Mouse (Mus musculus) left cerebral cortex, adult 2 months (tissue): Measurements from ENCODE around the gene Klhl36. TPM values are rescaled to one million over a fixed set of nuclear protein-coding genes. Genes with fewer than 3 reads are reported as not detected.

Source experiments
- DNase-seq, 2 experiments: peaks; one replicate each; pipeline ENCODE4 v3.0.0; 2021 to 2022; ENCODE audit warnings: low spot score in 2 of 2, mixed read lengths in 1 of 2; ENCODE audit errors: extremely low spot score in 1 of 2
- H3K27ac ChIP-seq: fragments of 200-600 bp; 2 replicates; pipeline ENCODE4 v1.8.1; 2022
- H3K4me3 ChIP-seq: fragments of 200-600 bp; 2 replicates; pipeline ENCODE4 v1.8.1; 2022
- CTCF ChIP-seq: fragments of 200-600 bp; IDR thresholded peaks from 2 replicates; pipeline ENCODE4 v1.8.1; 2022; ENCODE audit warnings: antibody characterized with exemption, mild to moderate bottlenecking, moderate library complexity
- intact Hi-C: fragments of 180-260 bp; cut with DNase I; formaldehyde crosslinking; loops from one replicate; pipeline ENCODE4 v1.15.1; 2025
- total RNA-seq, 2 experiments: library from RNA; stranded (reverse); gene quantifications; 2 replicates each; pipeline ENCODE4 v1.2.3; 2021

Klhl36 gene
- total RNA-seq, 2 experiments from 2014 or later, result 7.2 to 8.9 TPM

GRCm38 (mm10) chr8:119897069-119897468, 35.0 kb downstream of the Klhl36 start:
- intact Hi-C loops, result no loop called here
- no peak for TF ChIP-seq CTCF
- no peak overlapping the region for H3K4me3 ChIP-seq
- H3K27ac ChIP-seq, result no peak overlapping the region
- DNase-seq, result no peak

DNA sequence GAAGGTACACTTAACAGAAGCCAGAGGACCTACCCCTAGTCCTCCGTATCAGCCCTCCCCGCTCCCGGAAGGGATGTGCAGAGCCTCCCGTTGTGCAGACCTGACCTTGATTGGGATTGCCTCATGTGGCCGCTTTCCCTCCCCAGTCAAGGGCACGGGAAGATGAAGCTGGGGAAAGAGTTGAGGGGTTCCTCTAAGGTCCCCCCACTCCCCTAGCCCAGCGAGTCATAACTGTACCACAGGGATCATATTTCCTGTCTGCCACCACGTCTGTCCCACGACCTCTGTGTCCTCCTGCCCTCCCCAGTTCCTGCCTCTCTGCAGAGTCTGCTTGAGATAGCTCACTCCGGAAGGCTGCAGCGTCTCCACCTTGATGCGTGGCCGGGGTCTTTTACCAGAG, 35.9 kb downstream of the Klhl36 start:
- DNase-seq, result no peak
- Histone ChIP-seq H3K27ac (no peak overlapping the region), H3K4me3 (no peak overlapping the region)
- intact Hi-C loops, result no loop called here
- TF ChIP-seq CTCF, result no peak

DNA sequence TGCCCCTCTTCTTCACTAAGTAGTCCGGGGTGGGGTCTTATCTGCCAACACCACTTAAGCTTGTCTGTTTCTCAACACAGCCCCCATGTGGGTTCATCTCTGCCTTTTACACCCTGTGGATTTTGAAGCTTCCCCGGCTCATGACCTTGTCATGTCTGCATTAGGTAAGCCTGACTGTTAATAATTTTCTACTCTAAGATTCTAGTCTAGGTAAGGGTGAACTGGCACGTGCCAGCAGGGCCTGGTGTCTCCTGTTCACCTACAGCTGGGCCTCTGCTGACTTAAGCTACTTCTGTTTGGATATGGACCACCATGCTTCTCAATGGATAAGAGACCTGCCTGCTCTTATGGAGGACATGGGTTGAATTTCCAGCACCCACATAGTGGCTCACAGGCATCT, 39.3 kb downstream of the Klhl36 start:
- H3K27ac ChIP-seq, result no peak overlapping the region
- intact Hi-C loops, result no loop called here
- DNase-seq, result no peak
- H3K4me3 ChIP-seq, result no peak overlapping the region
- no peak for TF ChIP-seq CTCF

GRCm38 (mm10) chr8:119901952-119902351, 39.9 kb downstream of the Klhl36 start:
- no peak for DNase-seq
- H3K27ac ChIP-seq, result no peak overlapping the region
- H3K4me3 ChIP-seq, result no peak overlapping the region
- no peak for TF ChIP-seq CTCF
- intact Hi-C loops, result no loop called here

GRCm38 (mm10) chr8:119904323-119904911, 42.4 kb downstream of the Klhl36 start:
- no peak for TF ChIP-seq CTCF

DNA sequence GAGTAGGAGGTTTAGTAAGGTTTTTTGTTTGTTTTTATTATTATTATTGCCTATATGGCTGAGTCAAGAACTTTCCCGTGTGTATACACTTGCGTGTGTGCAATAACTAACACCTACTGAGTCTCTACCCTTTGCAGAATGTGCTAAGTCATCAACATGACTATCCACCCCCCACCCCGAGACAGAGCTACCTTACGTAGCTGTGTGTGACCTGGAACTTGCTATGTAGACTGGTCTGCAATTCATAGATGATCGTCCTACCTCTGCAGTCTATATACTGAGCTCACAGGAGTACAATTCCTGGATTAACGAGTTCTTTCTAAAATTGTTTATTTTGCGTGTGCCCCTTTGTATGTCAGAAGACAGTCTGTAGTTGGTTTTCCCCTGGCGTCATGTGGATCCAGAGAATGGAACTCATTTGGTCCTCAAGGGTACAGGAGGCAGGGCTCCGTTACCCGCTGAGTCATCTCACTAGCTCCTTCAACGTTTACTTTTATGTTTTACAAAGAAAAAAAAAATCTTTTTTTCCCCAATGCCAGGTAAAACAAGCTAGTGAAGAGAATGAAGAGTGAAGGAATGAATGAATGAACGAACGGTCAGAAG, 48.0 kb downstream of the Klhl36 start, which contains the start of gene Usp10:
TSS of gene Usp10 (plus strand) at position 417 of the 603 bp plus-strand sequence.
- peak within 1 kb of the TSS; percentile 94 for H3K27ac ChIP-seq
- no peak for DNase-seq
- TF ChIP-seq CTCF, result no peak
- intact Hi-C loops, result loop anchor here (5.0 kb wide), 1 partner anchor 128 kb away; no protein-coding TSS in a partner anchor
- peak within 1 kb of the TSS; percentile 91 for H3K4me3 ChIP-seq

More at GRCm38 (mm10) chr8:119904323-119904911, 42.4 kb downstream of the Klhl36 start:
- intact Hi-C loops, result no loop called here
- Histone ChIP-seq H3K4me3 (no peak overlapping the region), H3K27ac (no peak overlapping the region)
- no peak for DNase-seq

- DNase-seq, result peak; percentile 91 to 93
- intact Hi-C loops, result loop anchor here (5.0 kb wide), 1 partner anchor 128 kb away; no protein-coding TSS in a partner anchor
- peak within 1 kb of the TSS; percentile 94 for H3K27ac ChIP-seq
- TF ChIP-seq CTCF, result no peak
- H3K4me3 ChIP-seq, result peak within 1 kb of the TSS; percentile 91
These were observed 48.6 kb downstream of the Klhl36 start, which contains the start of gene Gm20388 for GRCm38 (mm10) chr8:119910547-119911257. Gene Gm20388 (plus strand): TSS chr8:119910841.

- H3K4me3 ChIP-seq, result peak overlapping the region; percentile 91
- intact Hi-C loops, result loop anchor here (5.0 kb wide), 1 partner anchor 129 kb away; no protein-coding TSS in a partner anchor
- no peak for TF ChIP-seq CTCF
These were observed 49.3 kb downstream of the Klhl36 start for GRCm38 (mm10) chr8:119911258-119911962.

DNA sequence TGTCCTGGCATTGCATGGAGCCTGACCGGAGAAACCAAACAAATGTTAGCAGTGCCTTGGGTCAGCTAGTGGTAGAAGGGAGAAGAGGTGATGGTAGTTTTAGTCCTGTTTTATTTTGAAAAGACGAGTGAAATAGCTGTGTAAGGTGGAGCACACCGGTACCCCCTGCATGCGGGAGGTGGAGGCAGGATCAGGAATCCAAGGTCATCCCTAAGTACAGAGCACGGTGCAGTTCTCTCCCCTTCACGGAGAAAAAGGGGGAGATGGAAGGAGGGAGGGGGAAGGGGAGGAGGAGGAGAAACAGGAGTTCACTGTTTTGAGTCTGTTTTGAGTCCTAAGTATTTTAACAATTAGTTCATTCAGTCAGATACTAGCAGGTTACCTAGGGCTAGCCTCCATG, 50.6 kb downstream of the Klhl36 start:
- no peak overlapping the region for H3K4me3 ChIP-seq
- no peak overlapping the region for H3K27ac ChIP-seq
- no peak for DNase-seq
- intact Hi-C loops, result loop anchor here (5.0 kb wide), 1 partner anchor 130 kb away; no protein-coding TSS in a partner anchor
- no peak for TF ChIP-seq CTCF

More at GRCm38 (mm10) chr8:119911258-119911962, 49.3 kb downstream of the Klhl36 start:
- H3K27ac ChIP-seq, result peak overlapping the region; percentile 94
- DNase-seq, result no peak

GRCm38 (mm10) chr8:119913181-119913580, 51.1 kb downstream of the Klhl36 start:
- Histone ChIP-seq H3K27ac (no peak overlapping the region), H3K4me3 (no peak overlapping the region)
- intact Hi-C loops, result loop anchor here (5.0 kb wide), 1 partner anchor 131 kb away; no protein-coding TSS in a partner anchor
- DNase-seq, result no peak
- TF ChIP-seq CTCF, result no peak

DNA sequence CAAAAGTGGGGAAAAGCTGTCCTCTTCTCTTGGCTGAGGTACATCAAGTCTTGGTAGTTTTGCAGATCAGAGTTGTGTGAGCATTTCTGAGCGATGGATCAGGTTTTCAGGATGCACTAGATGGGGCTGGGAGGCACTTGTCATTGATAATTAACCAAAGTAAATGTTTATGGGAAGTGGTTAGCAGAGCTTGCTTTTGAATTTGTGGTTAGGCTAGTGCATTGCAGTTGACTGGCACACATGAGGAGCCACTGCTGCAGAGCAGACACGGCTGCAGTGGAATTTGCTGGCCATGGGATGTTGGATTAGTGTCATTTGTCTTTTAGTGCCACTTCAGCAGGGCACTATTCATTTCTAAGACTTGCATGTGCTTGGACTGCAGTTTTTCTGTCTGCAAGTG, 52.1 kb downstream of the Klhl36 start:
- DNase-seq, result no peak
- intact Hi-C loops, result loop anchor here (5.0 kb wide), 1 partner anchor 132 kb away; no protein-coding TSS in a partner anchor
- no peak for TF ChIP-seq CTCF
- Histone ChIP-seq H3K27ac (no peak overlapping the region), H3K4me3 (no peak overlapping the region)
